Mouse (Mus musculus): ENCODE results near the gene Snd1.

DNA sequence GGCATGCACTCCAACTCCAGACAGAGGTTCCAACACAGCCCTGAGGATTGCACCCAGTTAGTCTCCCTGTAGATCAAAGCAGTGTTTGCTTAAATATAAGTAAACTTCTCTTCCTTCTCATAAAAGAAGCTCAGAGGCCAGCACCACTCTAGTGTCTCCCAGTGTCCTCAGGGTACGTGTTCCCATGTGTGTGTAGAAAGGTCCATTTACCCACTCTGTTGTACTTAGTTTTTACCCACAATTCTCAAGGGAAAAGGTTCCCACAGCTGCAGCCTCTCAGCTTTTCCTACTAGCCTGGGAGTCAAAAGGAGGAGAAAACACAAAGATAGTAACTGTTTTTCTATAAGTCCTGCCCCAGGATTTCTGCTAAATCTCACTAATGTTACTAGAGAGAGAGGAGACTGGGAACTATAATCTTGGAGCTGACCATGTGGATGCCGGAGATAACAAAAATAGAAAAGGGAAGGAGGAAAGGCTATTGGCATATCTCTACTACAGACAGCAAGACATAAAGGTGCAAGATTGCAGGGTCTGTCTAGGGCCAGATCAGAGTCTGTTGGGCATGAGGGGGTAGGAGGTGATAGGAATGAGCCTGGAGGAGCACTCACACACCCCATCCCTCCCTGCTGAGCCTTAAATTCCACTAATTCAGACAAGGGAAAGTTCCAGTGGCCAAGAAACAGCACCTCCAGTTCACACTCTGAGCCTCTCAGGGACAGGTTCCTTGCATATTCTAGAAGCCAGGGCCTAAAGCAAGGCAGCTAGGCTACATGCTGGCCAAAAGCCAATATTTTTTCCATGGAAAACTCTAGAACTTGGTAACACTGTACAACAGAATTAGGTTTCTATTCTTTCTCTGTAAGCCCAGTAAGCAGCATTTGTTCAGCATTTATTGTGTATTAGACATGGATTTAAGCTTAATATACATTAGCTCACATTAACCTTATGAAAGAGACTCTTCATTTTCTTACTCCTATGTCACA is 382.6 kb downstream of the Snd1 start:
- TF ChIP-seq CTCF (IDR thresholded peaks at IDR 0.05; ENCODE audit: low read depth): no peak
- no peak for TF ChIP-seq EP300 (IDR thresholded peaks at IDR 0.05; ENCODE audit: low read depth)

All from liver, postnatal 0 days (tissue).